Mouse (Mus musculus) stomach, postnatal 0 days (tissue): ENCODE measurements around the gene Kat8. TPM values are rescaled to one million over a fixed set of nuclear protein-coding genes. Genes with fewer than 3 reads are reported as not detected.

ENCODE experiments used
- ATAC-seq: fragments of 200-750 bp; cut with Nextera tagmentation; 2 replicates; pipeline ENCODE4 v1.8.0; 2017; ENCODE audit not compliant: low FRiP score, low TSS enrichment
- DNase-seq: peaks from one replicate; pipeline ENCODE4 v3.0.0-alpha.2; 2016; ENCODE audit warnings: low spot score
- H3K27ac ChIP-seq: fragments of 300-500 bp; sonication (generic); replicated peaks from 2 replicates; pipeline ENCODE4 v1.5.1; 2014; ENCODE audit warnings: mild to moderate bottlenecking, control low read depth
- H3K27me3 ChIP-seq: fragments of 300-500 bp; sonication (generic); 2 replicates; pipeline ENCODE4 v1.6.1; 2014; ENCODE audit warnings: low read length; ENCODE audit not compliant: control insufficient read depth, insufficient read depth
- H3K36me3 ChIP-seq: fragments of 300-500 bp; sonication (generic); 2 replicates; pipeline ENCODE4 v1.6.1; 2014; ENCODE audit warnings: low read length, mixed read lengths; ENCODE audit not compliant: control insufficient read depth, insufficient read depth
- H3K4me1 ChIP-seq: fragments of 300-500 bp; sonication (generic); replicated peaks from 2 replicates; pipeline ENCODE4 v1.6.1; 2014; ENCODE audit warnings: antibody characterized with exemption; ENCODE audit not compliant: control insufficient read depth, insufficient read depth
- H3K4me2 ChIP-seq: fragments of 300-500 bp; sonication (generic); replicated peaks from 2 replicates; pipeline ENCODE4 v1.6.1; 2014; ENCODE audit warnings: low read depth, mild to moderate bottlenecking, control low read depth, moderate library complexity
- H3K4me3 ChIP-seq: fragments of 300-500 bp; sonication (generic); 2 replicates; pipeline ENCODE4 v1.5.1; 2014; ENCODE audit warnings: low read depth, low read length, control low read depth
- H3K9ac ChIP-seq: fragments of 300-500 bp; sonication (generic); 2 replicates; pipeline ENCODE4 v1.6.1; 2014; ENCODE audit warnings: mild to moderate bottlenecking, low read length, control low read depth, mixed read lengths
- H3K9me3 ChIP-seq: fragments of 300-500 bp; sonication (generic); 2 replicates; pipeline ENCODE4 v1.6.1; 2016; ENCODE audit warnings: low read length; ENCODE audit not compliant: control insufficient read depth
- CTCF ChIP-seq: IDR thresholded peaks from 2 replicates; pipeline ENCODE4 v1.5.1; 2016; ENCODE audit warnings: antibody characterized with exemption, low read depth, mild to moderate bottlenecking, moderate library complexity
- EP300 ChIP-seq: optimal IDR thresholded peaks from 2 replicates; pipeline ENCODE3; 2016; ENCODE audit warnings: antibody characterized with exemption
- WGBS: fragments of 180-500 bp; shearing (Covaris S2); extraction: QIAGEN DNeasy Blood & Tissue Kit; methylation state at CpG from one replicate; pipeline ENCODE4 v1.1.7; 2014; 5-methylcytosine and 5-hydroxymethylcytosine counted together
- polyA plus RNA-seq: library from polyadenylated mRNA; unstranded; fragments of >200 nt; fragmentation: Nextera tagmentation; extraction: Ambion mirVana; gene quantifications from 2 replicates; pipeline ENCODE4 v1.2.1, GENCODE M21; 2015

Gene Kat8
- polyA plus RNA-seq, 1 experiment from 2014 or later, result 15.1 TPM

GRCm38 (mm10) chr7:127908656-127909055 is 3.7 kb upstream of the Kat8 start:
- TF ChIP-seq EP300, result no peak
- TF ChIP-seq CTCF, result no peak
- Histone ChIP-seq H3K4me2 (no peak overlapping the region), H3K9ac (no peak overlapping the region), H3K27me3 (no peaks in the 10 kb centered on the region), H3K36me3 (peaks cover 12% of the 10 kb centered on the region), H3K4me3 (no peak overlapping the region), H3K27ac (no peak overlapping the region), H3K9me3 (no peaks in the 10 kb centered on the region), H3K4me1 (no peaks in the 10 kb centered on the region)
- ATAC-seq (no peak), DNase-seq (no peak)
- 87% methylated on average over 4 of the region's 4 CpGs for WGBS

- Histone ChIP-seq H3K4me1 (no peaks in the 10 kb centered on the region), H3K27me3 (no peaks in the 10 kb centered on the region), H3K4me3 (peak overlapping the region; percentile 92), H3K36me3 (peaks cover 6% of the 10 kb centered on the region), H3K27ac (peak overlapping the region; percentile 92; the same call in 1 of the 2 replicates), H3K9me3 (no peaks in the 10 kb centered on the region), H3K4me2 (peak overlapping the region; percentile 72), H3K9ac (peak overlapping the region; percentile 90)
- WGBS, result 15% methylated on average over 4 of the region's 4 CpGs
- ATAC-seq (no peak), DNase-seq (no peak)
- no peak for TF ChIP-seq EP300
- no peak for TF ChIP-seq CTCF
Observed at GRCm38 (mm10) chr7:127912938-127913337, 622 bp downstream of the Kat8 start.

GRCm38 (mm10) chr7:127915293-127915692 is 3.0 kb downstream of the Kat8 start:
- no peaks in the 10 kb centered on the region for H3K27me3 ChIP-seq
- DNase-seq (no peak), ATAC-seq (no peak)
- H3K9ac ChIP-seq, result no peak overlapping the region
- WGBS, result 79% methylated on average over 12 of the region's 12 CpGs
- no peaks in the 10 kb centered on the region for H3K4me1 ChIP-seq
- TF ChIP-seq CTCF (no peak), EP300 (no peak)
- H3K9me3 ChIP-seq, result no peaks in the 10 kb centered on the region
- no peak overlapping the region for H3K27ac ChIP-seq
- H3K4me3 ChIP-seq, result no peak overlapping the region
- H3K4me2 ChIP-seq, result no peak overlapping the region
- H3K36me3 ChIP-seq, result no peaks in the 10 kb centered on the region

- Histone ChIP-seq H3K27ac (no peak overlapping the region), H3K27me3 (no peaks in the 10 kb centered on the region), H3K4me3 (no peak overlapping the region), H3K36me3 (no peaks in the 10 kb centered on the region), H3K4me1 (no peaks in the 10 kb centered on the region), H3K4me2 (no peak overlapping the region), H3K9ac (no peak overlapping the region), H3K9me3 (no peaks in the 10 kb centered on the region)
- DNase-seq, result peak; percentile 75
- ATAC-seq, result no peak
- 58% methylated on average over 3 of the region's 3 CpGs for WGBS
- TF ChIP-seq CTCF, result peak; percentile 75
- TF ChIP-seq EP300, result no peak
Observed at GRCm38 (mm10) chr7:127918203-127918602, 5.9 kb downstream of the Kat8 start.

GRCm38 (mm10) chr7:127919290-127919689 is 7.0 kb downstream of the Kat8 start:
- Histone ChIP-seq H3K4me3 (no peak overlapping the region), H3K9me3 (no peaks in the 10 kb centered on the region), H3K27ac (no peak overlapping the region), H3K9ac (no peak overlapping the region), H3K27me3 (no peaks in the 10 kb centered on the region), H3K36me3 (no peaks in the 10 kb centered on the region; the same call in 1 of the 2 replicates), H3K4me1 (no peaks in the 10 kb centered on the region), H3K4me2 (no peak overlapping the region)
- DNase-seq (peak; percentile 59), ATAC-seq (no peak)
- WGBS, result 76% methylated on average over 7 of the region's 7 CpGs
- peak; percentile 64 for TF ChIP-seq CTCF
- TF ChIP-seq EP300, result no peak

- no peak for ATAC-seq
- H3K4me2 ChIP-seq, result no peak overlapping the region
- peaks cover 3% of the 10 kb centered on the region; the same call in 1 of the 2 replicates for H3K36me3 ChIP-seq
- no peaks in the 10 kb centered on the region for H3K9me3 ChIP-seq
- H3K4me1 ChIP-seq, result no peaks in the 10 kb centered on the region
- no peak overlapping the region for H3K4me3 ChIP-seq
- TF ChIP-seq CTCF (peak; percentile 72), EP300 (no peak)
- no peak overlapping the region for H3K27ac ChIP-seq
- WGBS, result 54% methylated on average over 7 of the region's 8 CpGs
- H3K9ac ChIP-seq, result no peak overlapping the region
- no peaks in the 10 kb centered on the region for H3K27me3 ChIP-seq
- peak; percentile 75 for DNase-seq
Observed at GRCm38 (mm10) chr7:127921516-127921915, 9.2 kb downstream of the Kat8 start.
